Mouse (Mus musculus): ENCODE measurements around the gene Gm49366. TPM values are rescaled to one million over a fixed set of nuclear protein-coding genes. Genes with fewer than 3 reads are reported as not detected.

The Gm49366 gene
- total RNA-seq (2023), result not detected

GRCm38 (mm10) chr12:84038691-84039111, at the start of gene Gm49366:
Gene Gm49366, plus strand, starts transcription at chr12:84038935.

DNA sequence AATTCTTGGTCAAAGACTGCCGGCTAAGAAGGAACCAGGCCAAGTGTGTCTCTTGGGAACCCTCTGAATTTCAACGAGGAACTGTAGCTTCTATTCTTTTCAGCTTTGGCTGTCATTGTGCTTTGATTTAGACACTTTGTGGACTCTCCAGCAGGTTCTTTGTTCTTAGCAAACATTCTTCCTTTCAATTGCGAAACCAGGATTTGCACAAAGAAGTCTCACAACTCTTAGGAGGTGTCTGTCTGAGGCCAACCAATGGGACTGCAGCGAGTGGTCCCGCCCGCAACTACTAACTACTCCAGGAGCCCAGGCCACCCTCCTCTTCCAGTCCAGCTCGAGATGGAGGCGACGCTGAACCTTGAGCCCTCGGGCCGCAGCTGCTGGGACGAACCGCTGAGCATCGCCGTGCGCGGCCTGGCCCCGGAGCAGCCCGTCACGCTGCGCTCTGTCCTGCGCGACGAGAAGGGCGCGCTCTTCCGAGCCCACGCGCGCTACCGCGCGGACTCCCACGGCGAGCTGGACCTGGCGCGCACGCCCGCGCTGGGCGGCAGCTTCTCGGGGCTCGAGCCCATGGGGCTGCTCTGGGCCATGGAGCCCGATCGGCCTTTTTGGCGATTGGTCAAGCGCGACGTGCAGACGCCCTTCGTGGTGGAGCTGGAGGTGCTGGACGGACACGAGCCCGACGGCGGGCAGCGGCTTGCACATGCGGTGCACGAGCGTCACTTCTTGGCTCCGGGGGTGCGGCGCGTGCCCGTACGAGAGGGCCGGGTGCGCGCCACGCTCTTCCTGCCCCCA, 29.4 kb upstream of the Gm49366 start, which contains the start of gene Acot1:
Gene Acot1, plus strand, starts transcription at position 320 of the 795 bp plus-strand sequence.

DNA sequence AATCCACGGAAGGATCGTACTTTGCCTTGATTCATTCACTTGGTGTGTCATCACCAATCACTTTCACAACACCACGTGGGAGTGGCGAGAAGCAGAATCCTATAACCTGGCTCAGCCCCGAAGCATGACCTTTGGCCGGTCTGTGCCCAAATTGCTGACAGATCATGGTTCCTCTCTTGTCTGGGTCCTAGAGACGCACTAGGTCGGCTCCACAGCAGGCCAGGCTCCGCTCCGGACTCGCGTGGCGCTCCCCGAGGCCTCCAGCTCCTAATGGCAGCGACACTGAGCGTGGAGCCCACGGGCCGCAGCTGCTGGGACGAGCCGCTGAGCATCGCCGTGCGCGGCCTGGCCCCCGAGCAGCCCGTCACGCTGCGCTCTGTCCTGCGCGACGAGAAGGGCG, 494 bp upstream of the Gm49366 start, which contains the start of gene Acot4:
Gene Acot4, plus strand, starts transcription at position 139 of the 400 bp plus-strand sequence.

GRCm38 (mm10) chr12:84051937-84052474, 13.3 kb downstream of the Gm49366 start, which contains the start of gene Acot3:
Gene Acot3, plus strand, starts transcription at chr12:84052144.

DNA sequence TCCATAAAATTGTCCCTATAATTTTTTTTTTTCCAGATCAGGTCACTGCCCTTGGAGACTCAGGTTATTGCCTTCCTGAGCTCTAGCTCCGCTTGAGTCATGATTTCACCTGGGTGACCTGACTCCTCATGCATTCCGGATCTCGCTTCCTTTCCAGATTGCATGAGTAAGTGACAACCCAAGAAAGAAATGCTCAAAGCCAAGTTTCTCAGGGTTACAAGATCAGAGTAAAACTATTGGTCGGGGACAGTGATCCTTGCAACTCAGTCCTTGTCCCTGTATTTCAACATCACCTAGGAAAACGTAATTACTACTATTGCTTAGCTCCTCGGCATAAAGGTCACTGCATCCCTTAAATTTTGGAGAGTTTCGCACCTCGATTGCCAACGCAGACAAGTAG, 30.3 kb downstream of the Gm49366 start, which contains the start of gene Acot5:
Gene Acot5, plus strand, starts transcription at position 340 of the 400 bp plus-strand sequence.

DNA sequence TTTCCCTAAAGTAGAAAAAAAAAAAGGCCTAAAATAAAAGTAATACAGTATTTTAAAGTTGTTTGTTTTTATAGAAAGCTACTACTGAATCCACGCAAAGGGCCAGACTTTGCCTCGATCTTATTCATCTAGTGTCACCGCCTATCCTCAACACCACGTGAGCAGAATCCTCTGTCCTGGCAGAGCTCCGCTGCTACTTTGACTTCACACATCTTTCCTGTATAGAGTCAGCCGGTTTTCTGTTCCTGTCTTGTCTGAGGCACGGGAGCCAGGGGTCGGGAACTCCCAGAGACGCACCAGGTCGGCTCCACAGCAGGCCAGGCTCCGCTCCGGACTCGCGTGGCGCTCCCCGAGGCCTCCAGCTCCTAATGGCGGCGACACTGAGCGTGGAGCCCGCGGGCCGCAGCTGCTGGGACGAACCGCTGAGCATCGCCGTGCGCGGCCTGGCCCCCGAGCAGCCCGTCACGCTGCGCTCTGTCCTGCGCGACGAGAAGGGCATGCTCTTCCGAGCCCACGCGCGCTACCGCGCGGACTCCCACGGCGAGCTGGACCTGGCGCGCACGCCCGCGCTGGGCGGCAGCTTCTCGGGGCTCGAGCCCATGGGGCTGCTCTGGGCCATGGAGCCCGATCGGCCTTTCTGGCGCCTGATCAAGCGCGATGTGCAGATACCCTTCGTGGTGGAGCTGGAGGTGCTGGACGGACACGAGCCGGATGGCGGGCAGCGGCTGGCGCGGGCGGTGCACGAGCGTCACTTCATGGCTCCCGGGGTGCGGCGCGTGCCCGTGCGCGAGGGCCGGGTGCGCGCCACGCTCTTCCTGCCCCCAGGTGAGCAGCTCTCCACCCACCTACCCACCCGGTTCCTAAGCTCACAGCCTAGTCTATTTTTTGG, 62.1 kb downstream of the Gm49366 start, which contains the start of gene Acot6:
Gene Acot6, plus strand, starts transcription at position 51 of the 889 bp plus-strand sequence.

Other genes with a start within 250 kb of the Gm49366 start
- 100 to 1,000 TPM; 102 to 122 TPM for gene Numb, start 117.0 kb upstream of the Gm49366 start, total RNA-seq (2023)
- 10 to 100 TPM; 46.4 to 49.3 TPM for gene Riox1, start 88.3 kb upstream of the Gm49366 start, total RNA-seq (2023)
- gene Heatr4, start 54.1 kb upstream of the Gm49366 start, total RNA-seq (2023), result not detected
- 1 to 10 TPM; 4.6 to 8.4 TPM for gene Acot2, start 51.1 kb upstream of the Gm49366 start, total RNA-seq (2023)
- gene Acot1, start 29.4 kb upstream of the Gm49366 start, total RNA-seq (2023), result 10 to 100 TPM; 11.6 to 20.8 TPM
- gene Acot4, start 556 bp upstream of the Gm49366 start, total RNA-seq (2023), result 1 to 10 TPM in 1 of 2 experiments, under 1 TPM in 1; 0.07 to 1.5 TPM
- not detected for gene Acot3, start 13.2 kb downstream of the Gm49366 start, total RNA-seq (2023)
- gene Acot5, start 30.4 kb downstream of the Gm49366 start, total RNA-seq (2023), result not detected
- gene Acot6, start 61.7 kb downstream of the Gm49366 start, total RNA-seq (2023), result under 1 TPM; 0.22 to 0.29 TPM
- under 1 TPM; 0.07 to 0.37 TPM for gene Dnal1, start 75.4 kb downstream of the Gm49366 start, total RNA-seq (2023)
- 1 to 10 TPM; 2.5 to 2.6 TPM for gene Pnma1, start 109.6 kb downstream of the Gm49366 start, total RNA-seq (2023)
- gene Elmsan1, start 179.9 kb downstream of the Gm49366 start, total RNA-seq (2023), result 10 to 100 TPM; 79.2 to 80.5 TPM
- 10 to 100 TPM; 12.9 to 17.2 TPM for gene Ptgr2, start 246.3 kb downstream of the Gm49366 start, total RNA-seq (2023)

Data from neutrophil, adult 59 days (primary cell).